Mouse (Mus musculus) spleen, embryonic (tissue): ENCODE measurements at regions not wholly inside any gene's neighbourhood (a gene's known extent, or its start where the extent isn't known, plus 50 kb on each side); places are given as distances from the start of the nearest gene placed in this dataset.

Experiments
- CTCF ChIA-PET: fragments of 350-600 bp; sonication (Branson Sonifier 250); formaldehyde crosslinking; loops from one replicate; lab custom pipeline; 2022; lab: Charles Lee

- CTCF ChIA-PET, result no interaction called here
Observed at GRCm38 (mm10) chr4:97381084-97381483, 198.1 kb upstream of the Gm10192 start.

GRCm38 (mm10) chr4:97377593-97378542, 194.9 kb upstream of the Gm10192 start:
- CTCF ChIA-PET, result no interaction called here

GRCm38 (mm10) chr4:97360473-97360872, 177.5 kb upstream of the Gm10192 start:
- CTCF ChIA-PET, result no interaction called here

GRCm38 (mm10) chr4:97357958-97358357, 175.0 kb upstream of the Gm10192 start:
- CTCF ChIA-PET, result no interaction called here

GRCm38 (mm10) chr4:97346799-97347198, 163.8 kb upstream of the Gm10192 start:
- CTCF ChIA-PET, result no interaction called here

GRCm38 (mm10) chr4:97344335-97344734, 161.4 kb upstream of the Gm10192 start:
- CTCF ChIA-PET, result no interaction called here

GRCm38 (mm10) chr4:97343378-97343777, 160.4 kb upstream of the Gm10192 start:
- CTCF ChIA-PET, result no interaction called here
